Mouse (Mus musculus) urinary bladder, postnatal 25 days (tissue): Measurements from ENCODE around the gene 2610001J05Rik.
A peak's percentile ranks its signal among the peaks of the same experiment; 100 is the strongest.
"Not testable (repeated sequence)": the region's sequence is repeated elsewhere in the genome, so short reads cannot be mapped to it uniquely, and the experiment has no call there.

ENCODE experiments used
- DNase-seq: peaks from one replicate; pipeline ENCODE4 v3.0.0; 2022; ENCODE audit warnings: low spot score

2610001J05Rik gene

DNA sequence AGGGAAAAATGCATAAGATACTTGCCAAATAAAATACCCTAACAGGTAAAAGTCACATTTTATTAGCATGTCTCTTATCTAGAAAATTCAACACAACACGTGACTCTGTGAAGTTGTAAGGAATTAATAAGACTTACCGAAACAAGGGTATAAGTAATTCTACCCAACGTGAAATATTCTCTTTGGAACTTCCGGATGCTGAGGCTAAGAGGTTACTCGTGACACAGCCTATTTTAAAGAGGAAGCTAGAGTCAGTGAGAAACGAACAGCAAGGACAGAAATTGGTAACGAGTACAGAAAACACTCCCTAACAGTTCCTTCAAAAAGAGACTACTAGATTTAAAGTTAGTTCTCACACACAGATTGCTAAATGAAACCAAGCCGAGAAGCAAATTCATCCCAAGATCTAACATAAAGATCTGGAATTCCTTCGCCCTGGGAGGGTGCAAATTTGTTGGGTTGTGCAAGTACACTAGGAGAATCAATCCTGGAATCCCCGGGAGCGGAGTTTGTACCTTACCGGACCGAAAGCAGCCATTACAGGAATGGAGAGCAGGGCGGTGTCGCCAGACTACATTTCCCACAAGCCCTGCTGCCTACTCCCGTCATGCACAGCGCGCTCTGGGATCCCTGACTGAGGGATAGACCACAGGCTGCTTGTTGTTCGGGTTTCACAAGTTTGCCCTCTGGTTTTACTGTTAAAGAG lies at the start of gene 2610001J05Rik:
2610001J05Rik (minus strand) TSS at position 600 of the 706 bp plus-strand sequence.
- DNase-seq, result peak; percentile 81

GRCm38 (mm10) chr6:13909762-13910537 lies 38.6 kb upstream of the 2610001J05Rik start:
- no peak for DNase-seq

DNA sequence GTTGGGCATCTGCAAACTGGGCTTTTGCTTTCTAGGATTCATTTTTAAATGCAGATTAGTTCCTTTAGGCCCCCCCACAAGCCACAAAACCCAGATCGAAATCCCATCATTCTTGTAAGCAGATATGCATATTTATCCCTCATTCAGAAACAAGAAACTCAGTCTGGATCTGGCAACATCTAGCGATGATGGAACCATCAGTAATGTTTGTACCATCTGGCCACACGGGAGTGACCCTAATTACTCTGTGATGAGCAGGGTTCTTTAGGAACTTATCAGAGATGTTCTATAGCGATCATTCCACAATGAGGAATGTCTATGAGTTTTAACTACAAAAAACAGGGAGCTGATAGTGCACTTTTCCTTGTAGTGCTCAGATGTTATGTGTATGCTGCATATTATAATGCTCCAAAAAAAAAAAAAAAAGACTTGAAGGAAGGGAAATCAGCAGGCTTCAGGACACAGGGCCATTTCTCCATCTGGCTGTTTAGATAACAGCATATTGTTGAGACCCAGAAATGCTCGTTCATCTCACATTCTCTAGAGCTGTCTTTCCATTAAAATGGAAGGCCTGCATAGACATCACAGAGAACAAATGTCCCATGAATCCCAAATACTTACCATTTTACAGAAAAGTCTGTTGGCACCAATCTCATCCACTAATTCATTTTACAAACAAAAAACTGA lies 31.8 kb upstream of the 2610001J05Rik start:
- no peak for DNase-seq

GRCm38 (mm10) chr6:13884877-13885592 lies 13.7 kb upstream of the 2610001J05Rik start:
- DNase-seq, result no peak

GRCm38 (mm10) chr6:13882919-13883318 lies 11.6 kb upstream of the 2610001J05Rik start:
- DNase-seq, result no peak

- no peak for DNase-seq
Measured at GRCm38 (mm10) chr6:13873959-13874358, 2.6 kb upstream of the 2610001J05Rik start.

GRCm38 (mm10) chr6:13872076-13872475 lies 758 bp upstream of the 2610001J05Rik start:
- no peak for DNase-seq

GRCm38 (mm10) chr6:13871625-13871958 lies 274 bp upstream of the 2610001J05Rik start:
- DNase-seq, result no peak

- DNase-seq, result no peak
Measured at GRCm38 (mm10) chr6:13870289-13870741, 1.0 kb downstream of the 2610001J05Rik start.

GRCm38 (mm10) chr6:13860596-13860995 lies 10.7 kb downstream of the 2610001J05Rik start:
- no peak for DNase-seq

- DNase-seq, result no peak
Measured at GRCm38 (mm10) chr6:13859877-13860585, 11.3 kb downstream of the 2610001J05Rik start.

GRCm38 (mm10) chr6:13854230-13854629 lies 17.1 kb downstream of the 2610001J05Rik start:
- DNase-seq, result no peak

GRCm38 (mm10) chr6:13853244-13853643 lies 18.1 kb downstream of the 2610001J05Rik start:
- no peak for DNase-seq

DNA sequence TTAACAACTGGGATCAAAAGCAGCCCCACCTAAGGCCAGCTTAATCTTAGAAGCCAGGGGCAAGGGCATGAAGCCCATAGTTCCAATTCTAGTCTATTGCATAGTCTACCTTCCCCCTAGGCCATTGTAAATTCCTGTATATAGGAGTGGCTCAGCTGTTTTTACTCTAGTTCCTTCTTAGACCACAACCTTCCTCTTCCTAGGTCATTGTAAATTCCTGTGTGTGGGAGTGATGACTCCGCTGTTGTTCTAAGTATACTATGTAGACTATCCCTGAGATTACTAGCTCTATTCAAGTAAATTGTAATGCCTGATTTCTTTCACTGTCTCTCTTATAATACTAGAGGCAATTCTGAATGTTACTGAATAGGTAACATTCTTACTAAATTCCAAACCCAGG lies 25.3 kb downstream of the 2610001J05Rik start:
- DNase-seq, result not testable (repeated sequence)

GRCm38 (mm10) chr6:13839345-13840054 lies 31.8 kb downstream of the 2610001J05Rik start, which contains the start of gene Gpr85:
Gpr85 (minus strand) TSS chr6:13839942.
- no peak for DNase-seq

DNA sequence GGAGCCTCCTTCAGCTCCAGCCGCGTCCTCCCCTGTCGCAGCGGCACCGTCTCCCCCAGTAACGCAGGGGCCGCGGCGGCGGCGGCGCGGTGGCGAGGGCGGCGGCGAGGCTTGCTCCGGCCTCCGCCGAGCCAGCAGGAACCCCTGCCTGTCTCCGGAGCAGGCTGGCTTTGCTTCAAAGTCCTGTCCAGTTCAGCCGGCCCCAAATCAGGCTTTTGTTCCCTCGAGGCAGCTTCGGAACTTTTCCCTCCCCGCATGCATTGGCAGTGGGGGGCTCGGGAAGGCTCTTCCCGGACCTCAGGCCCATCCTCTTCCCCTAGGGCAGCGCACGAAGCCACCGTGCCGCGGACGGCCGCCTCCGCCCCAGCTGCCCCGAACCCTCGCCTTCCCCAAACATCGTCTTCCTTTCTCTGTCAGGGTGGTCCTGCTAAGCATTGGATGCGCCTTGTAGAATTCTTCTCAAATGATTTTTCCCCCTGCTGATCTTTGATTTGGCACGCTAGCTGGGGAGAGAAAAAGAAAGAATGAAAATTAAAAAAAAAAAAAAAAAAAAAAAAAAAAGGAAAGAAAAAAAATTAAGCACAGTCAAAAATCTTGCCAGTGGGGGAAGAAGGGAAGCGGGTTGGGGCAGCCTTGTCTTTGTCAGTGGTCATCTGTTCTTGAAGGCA lies 32.5 kb downstream of the 2610001J05Rik start:
- DNase-seq, result peak; percentile 56

DNA sequence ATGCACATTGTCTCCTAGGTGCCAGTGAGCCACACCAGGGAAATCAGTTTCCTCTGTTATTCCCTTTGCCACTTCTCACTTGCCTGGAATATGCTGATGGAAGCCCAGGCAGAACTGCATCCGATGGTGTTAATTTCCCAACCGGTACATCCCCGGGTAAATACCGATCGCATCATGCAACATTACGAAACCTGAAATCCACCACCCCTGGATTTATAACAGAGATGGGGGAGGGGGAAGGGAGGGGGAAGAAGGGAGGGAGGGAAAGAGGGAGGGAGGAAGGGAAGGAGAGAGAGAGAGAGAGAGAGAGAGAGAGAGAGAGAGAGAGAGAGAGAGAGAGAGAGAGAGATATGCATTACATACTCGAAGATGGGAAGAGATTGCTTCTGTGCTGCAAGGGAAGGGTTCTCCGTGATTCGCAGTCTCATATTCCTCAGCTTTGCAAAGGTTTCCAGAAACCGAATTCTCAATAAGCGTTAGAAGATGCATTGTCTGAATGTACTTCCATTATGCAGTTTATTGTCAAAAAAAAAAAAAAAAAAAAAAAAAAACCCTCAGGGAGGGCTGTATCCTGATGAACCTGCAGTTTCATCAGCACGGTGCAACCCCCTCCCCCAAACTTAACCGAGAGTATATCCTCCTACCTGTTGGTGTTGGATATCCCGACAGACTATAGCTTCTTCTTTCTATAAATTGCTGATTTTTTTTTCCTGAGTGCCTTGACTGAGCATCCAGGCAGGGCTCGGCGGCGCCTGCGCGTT lies 33.2 kb downstream of the 2610001J05Rik start:
- no peak for DNase-seq

DNA sequence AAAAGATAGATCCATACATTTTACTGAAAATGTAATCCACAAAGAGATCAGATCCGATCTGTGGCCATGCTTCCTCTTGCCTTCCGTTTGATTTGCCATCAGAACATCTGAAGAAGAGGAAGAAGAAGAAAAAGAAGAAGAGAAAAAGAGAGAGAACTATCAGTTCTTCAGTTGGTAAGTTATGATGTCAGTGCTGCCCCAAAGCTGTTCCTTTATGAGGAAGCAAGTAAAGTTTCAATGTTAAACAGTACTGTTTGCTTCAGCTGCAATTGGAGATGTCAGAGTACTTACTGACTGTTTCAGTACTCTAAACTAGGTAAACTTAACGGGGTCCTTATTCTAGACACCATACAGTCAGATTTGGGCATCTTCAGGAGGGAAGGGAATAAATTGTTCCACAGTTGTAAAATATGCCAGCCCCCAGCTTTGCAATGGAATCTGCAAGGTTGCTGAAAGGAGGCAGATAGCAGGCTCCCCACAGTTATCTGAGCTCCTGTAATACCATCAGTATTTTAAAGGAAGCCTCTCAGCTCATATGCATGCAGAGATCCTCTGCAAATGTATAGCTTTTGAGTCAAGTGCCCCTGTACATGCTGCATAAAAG lies 34.2 kb downstream of the 2610001J05Rik start:
- no peak for DNase-seq
